Mouse (Mus musculus) cortical plate, adult 2 months (tissue): ENCODE results near the gene 1700001P01Rik.

Experiments
- CTCF ChIP-seq: fragments of 200-500 bp; IDR thresholded peaks from 2 replicates; pipeline ENCODE4 v1.5.1; 2011; ENCODE audit warnings: mild to moderate bottlenecking, control low read depth, low read length; ENCODE audit not compliant: insufficient read depth; ENCODE audit errors: extremely low read depth
- POLR2A ChIP-seq: fragments of 200-500 bp; IDR thresholded peaks from 2 replicates; pipeline ENCODE4 v1.6.1; 2011; ENCODE audit warnings: mild to moderate bottlenecking, low read length, control low read depth; ENCODE audit not compliant: insufficient read depth; ENCODE audit errors: extremely low read depth

DNA sequence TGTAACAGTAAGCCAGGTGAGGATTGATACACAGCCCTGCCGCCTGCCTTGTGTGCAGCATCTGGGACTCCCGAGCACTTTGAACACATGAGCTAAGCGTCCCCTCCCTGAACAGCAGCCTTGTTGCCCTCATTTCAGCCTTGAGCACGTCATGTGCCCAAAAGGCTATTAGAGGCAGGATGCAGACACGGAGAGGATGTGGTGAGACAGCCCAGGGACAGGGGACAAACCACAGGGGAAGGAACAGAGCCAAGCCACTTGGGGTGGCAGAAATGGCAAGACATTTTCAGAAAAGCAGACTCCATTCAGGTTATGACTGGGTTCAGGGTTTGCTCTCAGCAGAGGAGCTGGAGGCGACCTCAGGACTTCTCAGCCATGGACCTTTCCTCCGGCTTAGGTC lies 47.4 kb downstream of the 1700001P01Rik start:
- no peak for TF ChIP-seq CTCF
- TF ChIP-seq POLR2A = no peak
